11 mouse cellular contexts compared by ENCODE assay signal in the genomic region with DNA sequence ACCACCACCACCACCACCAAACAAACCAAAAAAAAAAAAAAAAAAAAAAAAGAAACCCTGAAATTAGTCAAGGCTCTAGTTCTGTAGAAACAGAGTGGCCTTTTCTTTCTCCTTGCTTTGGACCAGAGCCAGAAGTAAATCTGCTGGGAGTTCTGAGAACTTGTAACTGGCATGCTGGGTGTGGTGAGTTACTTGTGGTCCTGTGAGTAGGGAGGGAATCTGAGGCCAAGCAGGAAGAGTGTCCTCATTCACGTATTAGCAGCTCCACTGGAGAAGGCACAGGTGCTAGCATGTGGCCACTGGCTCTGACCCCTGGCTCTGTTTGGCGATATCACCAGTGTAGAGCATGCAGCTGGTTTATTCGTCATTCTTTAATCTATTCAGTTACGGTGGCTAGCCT.
DNase-seq lines count a peak whose midpoint lies in the region; ATAC-seq and TF ChIP-seq lines count a peak whose summit lies in the region.
"Had no signal": no experiment of that assay in that cellular context is flagged by ENCODE, and none has a peak within 500 bp of the region (broad histone marks: within the 10 kb centered on the region; RNA-seq: fewer than 3 reads in every experiment).

No protein-coding gene starts in this region.

- H3K4me3 ChIP-seq in lung, adult 2 months (replicated peaks; ENCODE audit: extremely low read depth, low read depth, low read length), result no peak overlapping the region
- no peak overlapping the region for H3K4me3 ChIP-seq in heart, embryonic 12.5 days

- ATAC-seq in heart, embryonic 12.5 days (ENCODE audit: insufficient number of reproducible peaks, low FRiP score), result no peak
- ATAC-seq: intestine, embryonic 16.5 days; liver, postnatal 0 days had no signal

- no peaks in the 10 kb centered on the region for H3K9me3 ChIP-seq in heart, embryonic 12.5 days (replicated peaks)

- TF ChIP-seq POLR2A in lung, adult 2 months (IDR thresholded peaks at IDR 0.05; ENCODE audit: borderline replicate concordance, extremely low read depth, low read depth, low read length), result no peak

- 26% methylated on average over 4 of the region's 4 CpGs for WGBS in lung, adult 2 months
- 74% methylated on average over 4 of the region's 4 CpGs for WGBS in heart, embryonic 12.5 days

- no peaks in the 10 kb centered on the region for H3K36me3 ChIP-seq in heart, embryonic 12.5 days

- TF ChIP-seq CTCF in lung, adult 2 months (IDR thresholded peaks at IDR 0.05; ENCODE audit: insufficient read depth, low read length), result no peak

- no peak overlapping the region for H3K9ac ChIP-seq in heart, embryonic 12.5 days
- H3K9ac ChIP-seq: liver, postnatal 0 days had no signal

- H3K27me3 ChIP-seq in heart, embryonic 12.5 days (replicated peaks), result no peaks in the 10 kb centered on the region

- peak overlapping the region; percentile 27; the same call in 1 of the 2 replicates for H3K27ac ChIP-seq in heart, embryonic 12.5 days (ENCODE audit: poor library complexity, severe bottlenecking)

- DNase-seq in adrenal gland, postnatal 14 days, result peak; percentile 64
- DNase-seq in adrenal gland, adult 8-10 months, result no peak
- peak; percentile 48 to 77 for DNase-seq in lung, adult 18-20 months
- no peak for DNase-seq in lung, adult 2 months
- peak; percentile 78 for DNase-seq in skeletal muscle tissue, adult 2 months (ENCODE audit: low read depth, low spot score)
- no peak for DNase-seq in frontal cortex, postnatal 36 days (ENCODE audit: low spot score in 2 of 2)
- DNase-seq in right cerebral cortex, adult 2 months (ENCODE audit: low spot score in 2 of 2), result no peak
- DNase-seq: liver, postnatal 0 days; retina, postnatal 1 day had no signal

- no peak overlapping the region for H3K4me2 ChIP-seq in heart, embryonic 12.5 days

- H3K4me1 ChIP-seq in lung, adult 2 months (ENCODE audit: control insufficient read depth, insufficient read depth, low read length), result peaks cover 23% of the 10 kb centered on the region
- peaks cover 53% of the 10 kb centered on the region for H3K4me1 ChIP-seq in heart, embryonic 12.5 days (replicated peaks)

Comparison
In these comparisons a context has a peak if more than half of its experiments do, and no peak if none do; other contexts are left out.
1. DNase-seq: peak in adrenal gland, postnatal 14 days (single experiment), lung, adult 18-20 months (2 of 2) and skeletal muscle tissue, adult 2 months (single experiment); none in adrenal gland, adult 8-10 months (single experiment), lung, adult 2 months (single experiment), frontal cortex, postnatal 36 days (0 of 2) and right cerebral cortex, adult 2 months (0 of 2).